Mouse (Mus musculus) hindbrain, embryonic 10.5 days (tissue): Measurements from ENCODE around the gene Rcan2. TPM values are rescaled to one million over a fixed set of nuclear protein-coding genes. Genes with fewer than 3 reads are reported as not detected.

ENCODE experiments used
- DNase-seq: peaks from one replicate; pipeline ENCODE4 v3.0.0-alpha.2; 2017; ENCODE audit warnings: low spot score
- H3K27ac ChIP-seq: fragments of 300-500 bp; sonication (generic); 2 replicates; pipeline ENCODE4 v1.5.1; 2016; ENCODE audit warnings: mild to moderate bottlenecking, moderate library complexity
- H3K27me3 ChIP-seq: fragments of 300-500 bp; sonication (generic); 2 replicates; pipeline ENCODE4 v1.6.1; 2016; ENCODE audit warnings: mild to moderate bottlenecking; ENCODE audit not compliant: poor library complexity, insufficient read depth, severe bottlenecking
- H3K36me3 ChIP-seq: fragments of 300-500 bp; sonication (generic); 2 replicates; pipeline ENCODE4 v1.6.1; 2016; ENCODE audit warnings: mild to moderate bottlenecking, moderate library complexity
- H3K4me1 ChIP-seq: fragments of 300-500 bp; sonication (generic); replicated peaks from 2 replicates; pipeline ENCODE4 v1.6.1; 2016; ENCODE audit warnings: mild to moderate bottlenecking
- H3K4me3 ChIP-seq: fragments of 300-500 bp; sonication (generic); 2 replicates; pipeline ENCODE4 v1.5.1; 2016; ENCODE audit warnings: mild to moderate bottlenecking, moderate library complexity
- H3K9me3 ChIP-seq: fragments of 300-500 bp; sonication (generic); 2 replicates; pipeline ENCODE4 v1.6.1; 2016; ENCODE audit warnings: mild to moderate bottlenecking, moderate library complexity
- WGBS: fragments of 180-500 bp; shearing (Covaris S2); methylation state at CpG from one replicate; pipeline ENCODE4 v1.1.7; 2016; 5-methylcytosine and 5-hydroxymethylcytosine counted together
- polyA plus RNA-seq: library from polyadenylated mRNA; unstranded; fragments of >200 nt; fragmentation: Nextera tagmentation; extraction: Ambion mirVana; gene quantifications from 2 replicates; pipeline ENCODE4 v1.2.1, GENCODE M21; 2016

Gene Rcan2
- polyA plus RNA-seq, 1 experiment from 2014 or later: 23.0 TPM

DNA sequence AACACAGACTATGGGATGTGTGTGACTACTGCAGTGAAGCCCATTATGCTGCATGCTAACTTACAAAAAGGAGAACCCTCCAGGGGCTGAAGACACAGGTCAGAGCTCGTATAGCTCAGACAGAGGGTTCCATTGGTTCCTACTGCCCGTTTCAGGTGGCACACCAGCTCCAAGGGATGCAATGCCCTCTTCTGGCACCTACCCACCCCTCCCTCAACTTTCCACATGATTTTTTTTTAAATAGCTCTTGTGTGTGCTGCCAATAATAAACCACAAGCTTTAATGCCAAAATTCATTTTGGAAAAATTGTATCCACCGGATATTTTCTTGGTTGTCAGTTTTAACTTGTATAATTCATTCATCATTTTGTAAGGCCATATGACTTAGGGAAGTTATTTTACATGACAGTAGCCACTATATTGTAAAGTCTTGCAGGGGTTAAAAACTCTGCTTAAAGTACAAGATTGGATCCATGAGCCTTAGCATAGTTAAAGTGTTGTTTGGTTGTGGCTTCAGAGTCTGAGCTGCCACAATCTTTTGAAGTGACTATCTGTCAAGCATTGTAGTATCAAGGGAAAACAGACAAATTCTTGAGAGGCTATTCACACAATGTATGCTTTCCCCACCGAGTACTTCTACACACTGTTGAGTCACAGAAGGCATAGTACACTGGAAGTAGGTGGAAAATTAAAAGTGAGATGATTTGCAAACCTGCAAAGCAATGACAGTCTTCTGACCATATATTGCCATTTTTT, 212.8 kb downstream of the Rcan2 start:
- no peak for DNase-seq
- 76% methylated on average over 4 of the region's 4 CpGs for WGBS
- Histone ChIP-seq H3K4me1 (no peaks in the 10 kb centered on the region), H3K4me3 (no peak overlapping the region), H3K9me3 (peaks cover 2% of the 10 kb centered on the region; the same call in 1 of the 2 replicates), H3K36me3 (no peaks in the 10 kb centered on the region), H3K27ac (no peak overlapping the region), H3K27me3 (no peaks in the 10 kb centered on the region)

DNA sequence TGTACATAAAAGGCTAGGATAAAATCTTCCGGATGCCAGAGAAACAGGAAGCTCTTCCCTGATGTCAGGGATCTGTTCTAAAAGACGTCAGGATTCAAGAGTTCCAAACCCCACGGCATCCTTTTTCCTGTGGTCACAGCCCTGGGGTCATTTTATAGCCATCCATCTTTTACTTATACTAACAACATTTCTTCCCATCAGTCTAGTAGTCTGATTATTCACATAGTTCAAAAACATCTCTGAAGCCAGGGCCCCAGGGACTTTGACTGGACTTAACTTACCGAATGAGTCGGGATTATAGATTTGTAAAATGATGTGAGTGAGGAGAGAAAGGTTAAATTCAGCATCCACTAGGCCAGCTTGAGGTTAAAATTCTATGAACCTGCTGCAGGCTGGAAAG, 215.2 kb downstream of the Rcan2 start:
- Histone ChIP-seq H3K27ac (no peak overlapping the region), H3K27me3 (no peaks in the 10 kb centered on the region), H3K4me3 (no peak overlapping the region), H3K36me3 (no peaks in the 10 kb centered on the region), H3K9me3 (peaks cover 2% of the 10 kb centered on the region; the same call in 1 of the 2 replicates), H3K4me1 (no peaks in the 10 kb centered on the region)
- DNase-seq: no peak
- 84% methylated on average over 5 of the region's 5 CpGs for WGBS

DNA sequence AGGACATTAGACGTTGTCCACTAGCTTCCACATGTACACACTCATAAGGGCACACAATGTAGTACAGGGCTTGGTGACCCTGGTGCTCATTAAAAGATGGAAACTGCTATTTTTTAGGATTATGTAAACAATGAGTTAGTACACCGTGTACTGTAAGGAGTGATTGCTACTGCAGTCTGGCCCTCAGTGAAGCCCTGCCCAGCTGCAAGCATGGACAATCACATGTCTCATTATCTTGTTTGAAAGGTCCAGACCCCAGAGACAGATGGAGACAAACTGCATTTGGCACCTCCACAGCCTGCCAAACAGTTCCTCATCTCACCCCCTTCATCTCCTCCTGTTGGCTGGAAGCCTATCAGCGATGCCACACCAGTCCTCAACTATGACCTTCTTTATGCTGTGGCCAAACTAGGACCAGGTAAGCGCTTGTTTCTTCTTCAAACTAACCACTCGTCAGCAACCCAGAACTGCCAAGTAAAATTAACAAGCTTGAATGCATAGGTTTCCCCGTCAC, 219.6 kb downstream of the Rcan2 start:
- no peak overlapping the region for H3K27ac ChIP-seq
- no peak for DNase-seq
- peaks cover 2% of the 10 kb centered on the region; the same call in 1 of the 2 replicates for H3K9me3 ChIP-seq
- H3K27me3 ChIP-seq: no peaks in the 10 kb centered on the region
- no peak overlapping the region for H3K4me3 ChIP-seq
- 78% methylated on average over 6 of the region's 6 CpGs for whole genome bisulfite sequencing
- H3K36me3 ChIP-seq: no peaks in the 10 kb centered on the region
- peaks cover 2% of the 10 kb centered on the region; the same call in 1 of the 2 replicates for H3K4me1 ChIP-seq

DNA sequence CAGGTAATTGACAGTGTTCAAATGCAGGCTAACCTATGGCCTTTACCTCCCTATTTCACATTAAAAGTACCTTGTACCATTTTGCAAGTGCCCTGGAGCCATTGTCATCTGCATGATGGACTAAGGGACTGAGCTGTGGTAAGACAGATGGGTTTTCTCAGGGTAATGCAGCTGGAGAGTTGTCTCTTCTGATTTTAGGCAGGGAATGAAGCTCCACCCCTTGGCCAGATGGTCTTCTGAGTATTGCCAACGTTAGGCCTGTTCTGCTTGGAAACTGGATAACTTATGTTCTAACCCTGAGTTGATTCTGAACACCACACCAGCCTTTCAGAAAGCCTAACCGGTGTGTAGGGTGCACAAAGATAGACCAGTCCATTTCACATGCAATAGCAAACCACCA, 222.7 kb downstream of the Rcan2 start:
- H3K27me3 ChIP-seq: no peaks in the 10 kb centered on the region
- no peak overlapping the region for H3K27ac ChIP-seq
- peaks cover 13% of the 10 kb centered on the region for H3K4me1 ChIP-seq
- no peak overlapping the region for H3K4me3 ChIP-seq
- 70% methylated on average over 2 of the region's 2 CpGs for whole genome bisulfite sequencing
- H3K9me3 ChIP-seq: no peaks in the 10 kb centered on the region
- H3K36me3 ChIP-seq: no peaks in the 10 kb centered on the region
- DNase-seq: no peak

DNA sequence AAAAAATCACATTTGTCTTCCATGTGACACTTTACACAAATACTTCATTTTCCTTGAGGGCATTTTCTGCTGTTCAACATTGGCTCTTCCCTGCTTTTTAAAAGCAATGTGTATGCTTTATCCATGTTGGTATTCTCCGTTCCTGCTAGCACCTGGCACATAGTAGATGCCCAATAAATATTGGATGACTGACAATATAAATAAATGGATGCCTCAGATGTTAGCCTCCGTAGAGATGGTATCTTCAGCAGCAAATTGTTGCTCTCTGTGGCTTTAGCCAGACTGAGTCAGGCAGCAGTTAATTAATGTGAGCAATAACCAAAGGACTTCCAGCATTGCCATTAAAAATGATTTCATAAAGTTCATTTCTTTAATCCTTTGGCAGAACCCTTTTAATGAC, 223.9 kb downstream of the Rcan2 start:
- Histone ChIP-seq H3K27me3 (no peaks in the 10 kb centered on the region), H3K9me3 (no peaks in the 10 kb centered on the region), H3K4me3 (no peak overlapping the region), H3K27ac (no peak overlapping the region), H3K36me3 (no peaks in the 10 kb centered on the region), H3K4me1 (peaks cover 13% of the 10 kb centered on the region)
- 84% methylated on average over 2 of the region's 2 CpGs for WGBS
- no peak for DNase-seq

DNA sequence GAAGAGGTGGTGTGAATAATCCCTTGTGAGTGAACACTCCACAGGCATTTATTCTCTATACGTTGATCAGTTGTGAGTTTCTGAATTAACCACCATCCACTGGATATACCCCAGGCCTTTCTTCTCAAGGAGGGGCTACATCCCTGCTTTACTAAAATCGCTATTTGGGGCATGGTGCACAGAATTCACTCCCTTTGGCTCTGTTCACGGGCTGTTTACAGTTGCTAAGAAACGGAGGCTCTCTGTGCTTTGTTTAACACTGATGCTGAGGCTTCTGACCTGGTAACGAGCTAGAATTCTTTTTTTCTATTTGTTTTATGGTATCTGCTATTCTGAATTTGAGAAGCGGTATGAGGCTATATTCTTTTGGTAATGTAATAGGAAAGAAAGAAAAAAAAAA, 224.8 kb downstream of the Rcan2 start:
- H3K4me1 ChIP-seq: peaks cover 19% of the 10 kb centered on the region
- no peak overlapping the region for H3K27ac ChIP-seq
- no peaks in the 10 kb centered on the region for H3K9me3 ChIP-seq
- WGBS: 56% methylated on average over 6 of the region's 6 CpGs
- DNase-seq: no peak
- H3K36me3 ChIP-seq: no peaks in the 10 kb centered on the region
- no peak overlapping the region for H3K4me3 ChIP-seq
- H3K27me3 ChIP-seq: no peaks in the 10 kb centered on the region

DNA sequence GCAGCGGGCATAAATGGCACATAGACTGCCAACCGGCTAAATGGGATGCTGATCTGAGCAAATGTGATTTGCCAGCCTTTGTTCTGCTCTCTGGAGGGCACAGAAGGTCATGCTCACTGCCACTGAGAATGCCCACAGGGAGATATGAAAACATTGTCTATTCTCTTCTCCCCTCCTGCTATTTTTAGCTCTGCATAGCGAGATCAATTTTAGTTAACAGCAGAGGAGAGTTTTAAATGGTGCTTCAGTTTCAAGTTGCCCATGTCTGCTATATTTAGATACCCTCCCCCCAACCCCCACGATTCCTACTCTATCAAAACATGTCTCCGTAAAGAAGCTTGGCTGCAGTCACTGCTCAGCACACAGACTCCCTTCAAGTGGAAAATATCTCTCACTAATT, 225.2 kb downstream of the Rcan2 start:
- no peak overlapping the region for H3K4me3 ChIP-seq
- H3K36me3 ChIP-seq: no peaks in the 10 kb centered on the region
- H3K9me3 ChIP-seq: no peaks in the 10 kb centered on the region
- H3K4me1 ChIP-seq: peaks cover 24% of the 10 kb centered on the region
- no peaks in the 10 kb centered on the region for H3K27me3 ChIP-seq
- no peak overlapping the region for H3K27ac ChIP-seq
- 39% methylated on average over 5 of the region's 5 CpGs for WGBS
- DNase-seq: peak; percentile 20

DNA sequence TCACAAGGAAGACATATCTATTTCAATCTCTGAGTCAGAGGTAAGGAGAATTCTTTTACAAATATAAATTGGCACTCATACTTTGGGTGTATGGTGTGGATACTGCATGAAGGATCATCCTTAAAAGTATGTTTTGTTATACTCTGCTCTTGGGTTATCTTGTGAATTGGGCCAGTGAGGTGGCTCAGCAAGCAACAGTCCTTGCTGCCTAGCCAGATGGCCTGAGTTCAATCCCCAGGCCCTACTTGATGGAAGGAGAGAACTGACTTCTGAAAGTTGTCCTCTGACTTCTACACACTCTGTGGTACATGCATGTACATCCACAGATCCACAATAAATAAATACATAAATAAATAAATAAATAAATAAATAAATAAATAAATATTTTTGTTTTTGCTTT, 225.6 kb downstream of the Rcan2 start:
- H3K27me3 ChIP-seq: no peaks in the 10 kb centered on the region
- H3K4me3 ChIP-seq: no peak overlapping the region
- no peak for DNase-seq
- H3K36me3 ChIP-seq: no peaks in the 10 kb centered on the region
- no peaks in the 10 kb centered on the region for H3K9me3 ChIP-seq
- peaks cover 24% of the 10 kb centered on the region for H3K4me1 ChIP-seq
- no peak overlapping the region for H3K27ac ChIP-seq

DNA sequence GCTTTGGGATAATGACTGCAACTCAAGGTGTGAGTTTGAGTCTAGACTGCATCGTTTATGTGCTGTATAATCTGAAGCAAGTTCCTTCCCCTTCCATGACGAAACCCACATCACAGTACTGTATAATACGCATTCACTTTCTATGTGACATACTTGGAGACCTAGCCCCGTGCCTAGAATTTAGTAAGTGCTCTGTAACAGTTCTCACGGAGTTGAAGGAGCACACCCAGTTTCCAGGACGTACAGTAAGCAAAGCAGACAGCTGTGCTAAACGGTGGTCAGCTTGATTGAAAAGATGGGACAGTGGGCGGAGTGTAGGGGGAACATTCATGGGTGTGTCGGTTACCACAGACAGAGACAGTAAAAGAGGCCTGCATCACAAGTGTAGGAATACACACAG, 226.2 kb downstream of the Rcan2 start:
- WGBS: 90% methylated on average over 9 of the region's 9 CpGs
- H3K27ac ChIP-seq: no peak overlapping the region
- no peak overlapping the region for H3K4me3 ChIP-seq
- H3K36me3 ChIP-seq: no peaks in the 10 kb centered on the region
- H3K9me3 ChIP-seq: no peaks in the 10 kb centered on the region
- DNase-seq: no peak
- H3K4me1 ChIP-seq: peaks cover 24% of the 10 kb centered on the region
- no peaks in the 10 kb centered on the region for H3K27me3 ChIP-seq

DNA sequence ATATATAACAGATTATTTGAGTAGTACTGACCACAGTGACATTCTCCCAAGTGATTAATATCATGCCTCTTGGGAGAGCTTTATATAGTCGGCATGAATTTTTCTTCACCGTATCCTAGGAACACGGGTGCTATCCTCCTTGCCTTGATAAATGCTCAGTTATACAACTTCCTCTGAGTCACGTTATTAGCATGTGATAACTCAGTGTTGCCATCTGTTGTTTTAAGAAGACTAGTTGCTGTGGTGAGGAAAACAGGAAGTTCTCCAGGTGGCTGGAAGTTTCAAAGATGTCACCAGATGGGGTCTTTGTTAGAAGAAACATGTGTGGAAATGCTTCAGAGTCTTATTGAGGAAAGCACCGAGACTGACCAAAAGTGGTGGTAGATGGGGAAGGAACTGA, 228.5 kb downstream of the Rcan2 start:
- WGBS: 82% methylated on average over 5 of the region's 5 CpGs
- no peaks in the 10 kb centered on the region for H3K27me3 ChIP-seq
- H3K4me3 ChIP-seq: no peak overlapping the region
- H3K27ac ChIP-seq: no peak overlapping the region
- H3K36me3 ChIP-seq: no peaks in the 10 kb centered on the region
- peaks cover 24% of the 10 kb centered on the region for H3K4me1 ChIP-seq
- no peak for DNase-seq
- no peaks in the 10 kb centered on the region for H3K9me3 ChIP-seq

DNA sequence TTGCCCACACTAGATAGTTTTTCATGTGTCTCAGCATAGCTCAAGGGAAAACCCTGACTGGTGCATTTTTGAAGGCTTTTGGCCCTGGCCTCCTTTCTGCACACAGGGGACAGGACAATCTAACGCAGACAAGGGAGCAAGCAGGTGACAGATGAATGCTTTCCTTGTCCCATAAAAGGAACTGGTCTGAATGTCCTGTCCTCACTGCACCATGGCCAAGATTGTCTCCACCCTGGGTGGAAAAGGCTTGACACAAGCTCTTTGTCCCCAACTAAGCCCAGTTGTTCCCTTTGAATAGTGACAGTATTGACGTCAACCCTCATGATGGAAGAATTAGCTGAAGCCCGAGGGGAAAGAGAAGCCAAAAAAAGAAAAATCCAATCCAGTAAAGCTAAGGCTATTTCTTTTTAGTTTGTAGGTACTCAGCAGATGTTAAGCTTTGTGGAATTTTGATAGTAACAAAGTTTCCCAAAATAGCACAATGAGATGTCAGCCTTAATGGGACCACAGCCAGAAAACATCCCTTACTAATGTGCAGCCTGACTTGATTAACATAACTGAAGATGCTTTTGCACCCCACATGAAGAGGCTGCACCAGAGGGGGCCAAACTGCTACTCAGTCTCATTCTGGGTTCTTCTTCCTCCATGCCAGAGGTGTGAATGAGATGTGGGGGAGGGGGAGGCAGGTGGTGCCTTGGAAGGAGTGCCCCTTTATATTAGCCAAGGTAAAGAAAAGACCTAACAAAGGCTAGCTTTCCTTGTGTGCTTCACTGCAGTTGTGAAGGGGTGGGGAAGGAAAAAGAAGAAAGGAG, 229.8 kb downstream of the Rcan2 start:
- H3K27me3 ChIP-seq: no peaks in the 10 kb centered on the region
- H3K4me3 ChIP-seq: no peak overlapping the region
- H3K36me3 ChIP-seq: no peaks in the 10 kb centered on the region
- no peak for DNase-seq
- H3K27ac ChIP-seq: no peak overlapping the region
- peaks cover 19% of the 10 kb centered on the region for H3K4me1 ChIP-seq
- H3K9me3 ChIP-seq: no peaks in the 10 kb centered on the region
- 42% methylated on average over 3 of the region's 3 CpGs for WGBS

DNA sequence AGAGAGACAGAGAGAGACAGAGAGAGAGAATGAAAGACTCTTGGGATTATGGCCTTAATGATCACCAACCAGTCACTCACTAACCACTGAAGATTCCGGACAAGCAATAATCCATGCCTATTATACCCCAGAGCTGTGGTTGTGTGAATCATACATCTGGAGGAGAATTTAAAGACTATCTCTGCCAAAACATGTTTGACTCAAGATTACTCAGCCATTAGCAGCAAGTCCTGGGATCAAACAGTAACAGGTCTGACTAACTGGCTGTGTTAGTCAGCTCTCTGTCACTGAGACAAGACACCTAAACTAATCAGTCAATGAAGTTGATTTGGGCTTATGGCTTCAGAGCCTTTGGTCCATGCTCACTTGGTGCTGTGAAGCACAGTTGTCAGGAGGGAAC, 233.9 kb downstream of the Rcan2 start:
- H3K4me1 ChIP-seq: peaks cover 11% of the 10 kb centered on the region
- 98% methylated on average over 1 of the region's 1 CpGs for WGBS
- DNase-seq: no peak
- H3K27ac ChIP-seq: no peak overlapping the region
- H3K27me3 ChIP-seq: no peaks in the 10 kb centered on the region
- H3K4me3 ChIP-seq: no peak overlapping the region
- H3K36me3 ChIP-seq: no peaks in the 10 kb centered on the region
- no peaks in the 10 kb centered on the region for H3K9me3 ChIP-seq

DNA sequence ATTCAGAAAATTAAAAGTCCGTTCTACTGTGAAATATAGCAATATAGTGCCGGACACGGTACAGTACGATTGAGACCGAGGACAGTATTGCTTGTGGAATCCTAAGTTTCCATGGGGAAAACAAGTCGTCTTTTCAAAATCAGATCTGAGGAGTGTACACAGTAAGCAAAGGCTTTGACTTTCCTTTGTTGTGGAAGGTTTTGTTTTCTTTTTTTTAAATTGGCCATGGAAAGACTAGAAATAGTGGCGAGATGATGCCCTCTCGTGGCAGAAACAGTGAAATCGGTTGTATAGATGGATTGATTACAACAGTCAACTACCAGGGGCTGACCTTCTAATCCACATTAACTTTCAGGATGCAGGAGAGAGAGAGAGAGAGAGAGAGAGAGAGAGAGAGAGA, 237.5 kb downstream of the Rcan2 start:
- peak; percentile 34 for DNase-seq
- Histone ChIP-seq H3K4me1 (no peaks in the 10 kb centered on the region), H3K9me3 (no peaks in the 10 kb centered on the region), H3K4me3 (no peak overlapping the region), H3K27me3 (no peaks in the 10 kb centered on the region), H3K27ac (no peak overlapping the region), H3K36me3 (no peaks in the 10 kb centered on the region)
- 65% methylated on average over 9 of the region's 9 CpGs for WGBS
